Mouse (Mus musculus): ENCODE measurements around the gene Gm21970.

DNA sequence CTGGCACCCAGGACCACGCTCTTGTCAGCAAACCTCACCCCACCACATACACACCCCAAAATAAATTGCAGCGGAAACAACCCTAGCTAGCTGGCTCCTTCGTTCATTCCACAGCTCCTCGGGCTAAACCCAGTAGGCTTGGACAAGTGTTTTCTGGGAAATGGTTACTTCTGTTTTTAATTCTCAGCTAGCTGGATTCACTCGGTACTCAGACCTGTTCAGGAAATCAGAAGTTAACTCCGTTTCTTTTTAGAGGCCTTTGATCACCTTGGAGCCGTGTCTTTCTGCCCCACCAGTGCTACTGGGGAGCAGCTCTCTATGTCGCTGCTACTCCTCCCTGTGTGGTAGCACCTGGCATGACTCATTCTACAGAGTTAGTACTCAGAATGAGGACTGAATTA lies 51.7 kb downstream of the Gm21970 start:
- no peak for TF ChIP-seq CTCF (IDR thresholded peaks at IDR 0.05; ENCODE audit: extremely low read depth, insufficient read depth, insufficient read length, insufficient replicate concordance)
- no peak for TF ChIP-seq POLR2A (IDR thresholded peaks at IDR 0.05; ENCODE audit: low read depth, low read length)
